Mouse (Mus musculus) fibroblast of lung, adult 2 months (primary cell): ENCODE data around the gene Mfsd8.
"Not testable (repeated sequence)": the region's sequence is repeated elsewhere in the genome, so short reads cannot be mapped to it uniquely, and the experiment has no call there.

Experiments
- DNase-seq: peaks from one replicate; pipeline ENCODE4 v3.0.0-alpha.2; 2011; ENCODE audit warnings: low read depth

Mfsd8 gene

DNA sequence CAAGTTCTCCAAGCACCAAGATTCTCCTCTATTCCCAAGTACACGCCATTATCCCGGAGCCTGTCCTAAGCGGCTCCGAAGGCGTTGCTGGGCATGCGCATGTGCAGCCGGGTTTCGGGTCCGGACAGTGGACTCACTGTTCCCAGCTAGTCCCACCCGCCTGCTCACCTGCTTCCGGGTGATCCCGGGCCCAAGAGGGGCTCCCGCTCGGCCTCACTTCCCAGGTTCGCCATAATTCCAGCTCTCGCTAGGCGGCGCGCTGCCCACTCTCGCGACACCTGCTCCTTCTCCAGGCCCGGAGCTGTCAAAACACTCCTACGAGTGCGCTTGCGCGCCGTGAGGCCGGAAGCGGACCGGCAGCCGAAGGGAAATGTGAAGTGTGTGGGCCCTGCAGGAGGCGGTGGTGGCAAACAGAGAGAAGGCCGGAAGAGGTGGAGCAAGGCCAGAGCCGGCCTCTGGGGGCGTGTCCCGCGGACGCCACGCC, at the start of gene Mfsd8:
Gene Mfsd8 (minus strand): TSS at position 414 of the 484 bp plus-strand sequence.
- peak; percentile 97 for DNase-seq

DNA sequence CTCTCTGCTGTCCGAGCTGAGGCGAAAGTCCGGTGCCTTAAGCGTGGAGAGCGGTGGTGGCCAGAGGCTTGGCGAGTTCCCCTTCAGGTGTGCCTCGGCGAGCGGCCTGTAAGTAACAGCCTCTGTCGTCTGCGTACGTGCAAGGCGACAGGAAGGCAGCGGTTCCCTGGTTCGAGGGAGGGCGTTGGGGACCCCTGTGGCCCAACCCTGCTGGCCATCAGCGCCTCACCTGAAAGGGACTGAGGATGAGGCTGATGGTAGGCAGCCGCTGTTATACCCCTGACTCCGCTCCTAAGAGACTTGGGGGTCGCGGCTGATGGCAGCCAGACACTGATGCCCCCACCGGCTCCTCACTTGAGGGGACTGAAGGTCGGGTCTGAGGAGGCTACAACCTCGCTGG, 47.6 kb upstream of the Mfsd8 start:
- DNase-seq: not testable (repeated sequence)

GRCm38 (mm10) chr3:40893816-40894258, 47.2 kb upstream of the Mfsd8 start:
- peak; percentile 95 for DNase-seq

DNA sequence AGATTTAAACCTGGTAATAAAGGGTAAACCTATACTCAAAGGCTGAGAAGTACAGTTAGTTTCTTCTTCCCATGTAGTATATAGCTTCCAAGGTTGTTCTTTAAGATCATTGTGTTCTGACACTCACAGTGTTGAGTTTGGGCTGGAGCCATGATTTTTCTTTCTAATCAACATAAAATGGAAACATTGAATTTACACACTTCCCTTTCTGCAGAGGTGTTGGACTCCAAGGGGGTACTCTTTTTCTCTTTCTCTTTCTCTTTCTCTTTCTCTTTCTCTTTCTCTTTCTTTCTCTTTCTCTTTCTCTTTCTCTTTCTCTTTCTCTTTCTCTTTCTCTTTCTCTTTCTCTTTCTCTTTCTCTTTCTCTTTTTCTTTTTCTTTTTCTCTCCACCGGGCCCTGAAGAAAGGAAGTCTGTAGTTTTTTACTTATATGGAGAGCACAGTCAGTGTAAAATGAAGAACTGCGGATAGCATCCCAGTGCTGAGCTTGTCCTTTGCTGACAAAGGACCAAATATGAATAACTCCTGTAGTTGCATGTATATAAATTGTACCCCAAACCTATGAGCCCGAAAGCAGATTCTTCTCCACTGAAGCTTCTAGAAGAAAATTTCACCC, 6.5 kb upstream of the Mfsd8 start:
- DNase-seq: not testable (repeated sequence)

- not testable (repeated sequence) for DNase-seq
Measured at GRCm38 (mm10) chr3:40847936-40848335, 1.2 kb upstream of the Mfsd8 start.

DNA sequence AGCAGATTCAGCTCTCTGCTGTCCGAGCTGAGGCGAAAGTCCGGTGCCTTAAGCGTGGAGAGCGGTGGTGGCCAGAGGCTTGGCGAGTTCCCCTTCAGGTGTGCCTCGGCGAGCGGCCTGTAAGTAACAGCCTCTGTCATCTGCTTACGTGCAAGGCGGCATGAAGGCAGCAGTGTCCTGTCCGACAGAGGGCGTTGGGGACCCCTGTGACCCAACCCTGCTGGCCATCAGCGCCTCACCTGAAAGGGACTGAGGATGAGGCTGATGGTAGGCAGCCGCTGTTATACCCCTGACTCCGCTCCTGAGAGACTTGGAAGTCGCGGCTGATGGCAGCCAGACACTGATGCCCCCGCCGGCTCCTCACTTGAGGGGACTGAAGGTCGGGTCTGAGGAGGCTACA, 332 bp upstream of the Mfsd8 start:
- DNase-seq: not testable (repeated sequence)

DNA sequence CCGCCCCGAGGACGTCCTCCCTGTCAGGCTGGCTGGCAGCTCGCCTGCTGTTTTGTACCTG, 101 bp upstream of the Mfsd8 start, which contains the start of gene Abhd18:
Gene Abhd18 (plus strand): TSS at position 14 of the 61 bp plus-strand sequence.
- not testable (repeated sequence) for DNase-seq

DNA sequence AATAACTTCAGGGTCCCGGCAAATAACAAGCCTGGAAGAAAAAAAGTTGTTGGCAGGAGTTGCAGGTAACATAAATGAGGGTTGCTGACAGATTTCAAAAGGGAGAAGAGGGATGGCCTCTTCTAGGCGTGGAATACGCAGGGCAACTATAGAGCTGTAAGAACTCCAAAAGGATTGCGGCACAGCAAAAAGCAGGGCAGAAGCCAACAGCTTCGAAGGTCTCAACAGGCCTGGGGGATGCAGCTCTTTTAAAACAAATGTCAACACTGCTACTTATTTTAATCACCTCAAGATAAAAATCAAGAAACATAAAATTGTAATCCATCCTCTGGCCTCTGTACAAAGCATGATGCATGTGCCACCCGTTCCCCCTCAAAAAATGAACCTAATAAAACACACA, 1.2 kb downstream of the Mfsd8 start:
- DNase-seq: not testable (repeated sequence)

DNA sequence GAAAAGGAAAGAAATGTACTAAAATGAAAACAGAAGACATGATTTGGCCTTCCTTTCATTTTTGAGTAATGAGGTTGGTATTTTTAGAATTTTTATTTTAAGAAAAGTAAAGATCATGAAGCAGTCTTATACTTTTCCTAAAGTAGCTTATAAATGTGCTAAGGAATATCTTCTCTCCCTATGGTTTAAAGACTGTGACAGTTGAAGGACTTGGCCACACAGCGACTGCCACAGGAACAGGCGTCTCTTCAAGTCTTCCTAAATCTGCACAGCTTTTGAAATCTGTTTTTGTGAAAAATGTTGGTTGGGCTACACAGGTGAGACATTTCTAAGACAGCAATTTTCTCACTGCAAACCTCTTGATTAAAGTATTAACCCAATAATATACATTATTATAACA, 33.4 kb downstream of the Mfsd8 start:
- DNase-seq: no peak

GRCm38 (mm10) chr3:40809894-40810293, 36.8 kb downstream of the Mfsd8 start:
- DNase-seq: no peak

- no peak for DNase-seq
Measured at GRCm38 (mm10) chr3:40808686-40809085, 38.0 kb downstream of the Mfsd8 start.

DNA sequence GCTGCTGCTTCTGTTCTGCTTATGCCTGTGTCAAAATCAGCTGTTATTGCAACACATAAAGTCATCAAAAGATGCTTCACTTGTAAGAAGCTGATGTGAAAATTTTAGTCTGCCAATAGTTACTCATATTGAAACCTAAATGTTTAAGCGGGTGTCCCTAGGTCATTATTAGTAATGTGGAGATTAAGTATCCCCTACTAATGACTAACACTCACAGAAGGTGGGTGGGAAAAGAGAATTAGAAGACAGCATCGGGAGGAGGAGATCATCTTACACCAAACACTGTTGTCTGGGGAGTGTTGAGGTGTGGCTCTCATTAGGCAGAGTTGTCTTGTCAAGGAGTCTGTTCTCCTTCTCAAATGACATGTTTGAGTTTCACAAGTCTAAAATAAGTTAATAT, 39.8 kb downstream of the Mfsd8 start:
- no peak for DNase-seq

GRCm38 (mm10) chr3:40800373-40800823, 46.3 kb downstream of the Mfsd8 start:
- no peak for DNase-seq

- DNase-seq: peak; percentile 86
Measured at GRCm38 (mm10) chr3:40799530-40800372, 46.9 kb downstream of the Mfsd8 start, which contains the start of gene Plk4. Plk4 (plus strand) TSS chr3:40800019.

GRCm38 (mm10) chr3:40798500-40798899, 48.2 kb downstream of the Mfsd8 start:
- peak; percentile 39 for DNase-seq

- DNase-seq: no peak
Measured at GRCm38 (mm10) chr3:40798054-40798453, 48.6 kb downstream of the Mfsd8 start.

DNA sequence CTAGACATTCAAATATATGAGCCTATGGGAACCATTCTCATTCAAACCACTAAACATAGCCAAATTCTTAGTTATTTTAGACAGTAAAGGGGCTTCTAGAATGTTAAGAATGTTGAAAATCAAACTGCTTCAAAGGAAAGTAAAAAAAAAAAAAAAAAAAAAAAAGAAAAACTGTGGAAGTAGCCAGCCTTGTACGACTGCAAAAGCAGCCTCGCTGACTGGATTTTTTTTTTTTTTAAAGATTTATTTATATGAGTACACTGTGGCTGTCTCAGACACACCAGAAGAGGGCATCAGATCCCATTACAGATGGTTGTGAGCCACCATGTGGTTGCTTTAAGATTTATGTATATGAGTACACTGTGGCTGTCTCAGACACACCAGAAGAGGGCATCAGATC, 52.9 kb downstream of the Mfsd8 start:
- DNase-seq: no peak
